Mouse (Mus musculus): ENCODE data around the gene Pdzrn4. TPM values are rescaled to one million over a fixed set of nuclear protein-coding genes. Genes with fewer than 3 reads are reported as not detected.

Pdzrn4 gene
- polyA plus RNA-seq, 1 experiment = 0.18 TPM

DNA sequence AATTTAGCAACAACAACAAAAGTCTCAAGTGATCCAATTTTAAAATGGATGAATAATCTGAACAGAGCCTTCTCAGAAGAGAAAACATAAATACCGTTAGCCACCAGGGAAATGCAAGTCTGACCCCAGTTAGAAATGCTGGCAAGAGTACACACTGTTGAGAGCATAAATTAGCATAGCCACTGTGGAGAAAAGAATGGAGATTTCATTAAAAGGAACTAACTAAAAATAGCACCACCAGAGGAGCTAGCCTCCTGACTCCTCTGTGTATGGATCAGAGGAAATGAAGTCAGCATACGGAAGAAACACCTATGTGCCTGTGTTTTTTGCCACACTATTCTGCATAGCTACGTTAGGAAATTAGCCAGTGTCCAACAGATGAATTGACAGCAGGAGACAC lies 409.3 kb downstream of the Pdzrn4 start:
- 44% methylated on average over 3 of the region's 3 CpGs for WGBS

GRCm38 (mm10) chr15:92806352-92806751 lies 409.7 kb downstream of the Pdzrn4 start:
- WGBS = 78% methylated on average over 1 of the region's 1 CpGs
- H3K4me3 ChIP-seq (replicated peaks; ENCODE audit: extremely low read depth, low read depth, low read length) = no peak overlapping the region
- no peaks in the 10 kb centered on the region for H3K4me1 ChIP-seq (ENCODE audit: control insufficient read depth, insufficient read depth, low read length)
- TF ChIP-seq CTCF (IDR thresholded peaks at IDR 0.05; ENCODE audit: insufficient read depth, low read length) (no peak), POLR2A (IDR thresholded peaks at IDR 0.05; ENCODE audit: borderline replicate concordance, extremely low read depth, low read depth, low read length) (no peak)
- no peak for DNase-seq

More for the DNA sequence above, 409.3 kb downstream of the Pdzrn4 start:
- Histone ChIP-seq H3K4me1 (ENCODE audit: control insufficient read depth, insufficient read depth, low read length) (no peaks in the 10 kb centered on the region), H3K4me3 (replicated peaks; ENCODE audit: extremely low read depth, low read depth, low read length) (no peak overlapping the region)
- DNase-seq = no peak
- no peak for TF ChIP-seq CTCF (IDR thresholded peaks at IDR 0.05; ENCODE audit: insufficient read depth, low read length)
- TF ChIP-seq POLR2A (IDR thresholded peaks at IDR 0.05; ENCODE audit: borderline replicate concordance, extremely low read depth, low read depth, low read length) = no peak
